Mouse (Mus musculus) lung, postnatal 4 days (tissue): ENCODE results near the gene Gdf2.
A peak's percentile ranks its signal among the peaks of the same experiment; 100 is the strongest.

Source experiments
- DNase-seq, 2 experiments: peaks; one replicate each; pipeline ENCODE4 v3.0.0; 2021

Gene Gdf2

GRCm38 (mm10) chr14:33940739-33941138, at the start of gene Gdf2:
Gene Gdf2, plus strand, starts transcription at chr14:33941039.
- DNase-seq: no peak

GRCm38 (mm10) chr14:33891507-33891906, 49.3 kb upstream of the Gdf2 start:
- DNase-seq: no peak

GRCm38 (mm10) chr14:33895777-33896176, 45.1 kb upstream of the Gdf2 start:
- DNase-seq: no peak

- peak in 1 of 2 experiments; percentile 42 for DNase-seq
Observed at GRCm38 (mm10) chr14:33896628-33897300, 44.1 kb upstream of the Gdf2 start.

- no peak for DNase-seq
Observed at GRCm38 (mm10) chr14:33902783-33903182, 38.1 kb upstream of the Gdf2 start.

GRCm38 (mm10) chr14:33903199-33903598, 37.6 kb upstream of the Gdf2 start:
- DNase-seq: no peak

GRCm38 (mm10) chr14:33904851-33905250, 36.0 kb upstream of the Gdf2 start:
- no peak for DNase-seq

GRCm38 (mm10) chr14:33913727-33914126, 27.1 kb upstream of the Gdf2 start:
- peak; percentile 43 to 63 for DNase-seq

GRCm38 (mm10) chr14:33914206-33914605, 26.6 kb upstream of the Gdf2 start:
- no peak for DNase-seq

GRCm38 (mm10) chr14:33920727-33921559, 19.9 kb upstream of the Gdf2 start:
- DNase-seq: no peak

GRCm38 (mm10) chr14:33922771-33923167, 18.1 kb upstream of the Gdf2 start:
- no peak for DNase-seq

- peak; percentile 46 to 74 for DNase-seq
Observed at GRCm38 (mm10) chr14:33923168-33924070, 17.4 kb upstream of the Gdf2 start, which contains the start of gene Gdf10. Gene Gdf10, plus strand, starts transcription at chr14:33923587.

GRCm38 (mm10) chr14:33931853-33932252, 9.0 kb upstream of the Gdf2 start:
- no peak for DNase-seq

- DNase-seq: peak; percentile 39 to 62
Observed at GRCm38 (mm10) chr14:33932935-33933703, 7.7 kb upstream of the Gdf2 start.

GRCm38 (mm10) chr14:33933778-33934317, 7.0 kb upstream of the Gdf2 start:
- peak in 1 of 2 experiments; percentile 55 for DNase-seq

GRCm38 (mm10) chr14:33939117-33939516, 1.7 kb upstream of the Gdf2 start:
- peak; percentile 58 to 72 for DNase-seq

- no peak for DNase-seq
Observed at GRCm38 (mm10) chr14:33942222-33942621, 1.4 kb downstream of the Gdf2 start.

- DNase-seq: no peak
Observed at GRCm38 (mm10) chr14:33946125-33946524, 5.3 kb downstream of the Gdf2 start.

GRCm38 (mm10) chr14:33952233-33952981, 11.6 kb downstream of the Gdf2 start:
- DNase-seq: no peak

- DNase-seq: no peak
Observed at GRCm38 (mm10) chr14:33953761-33954160, 12.9 kb downstream of the Gdf2 start, which contains the start of gene Rbp3. Gene Rbp3, plus strand, starts transcription at chr14:33954003.

- no peak for DNase-seq
Observed at GRCm38 (mm10) chr14:33956055-33956454, 15.2 kb downstream of the Gdf2 start.
